Mouse (Mus musculus) hematopoietic multipotent progenitor cell, adult 10-12 weeks (in vitro differentiated cells): ENCODE data around the gene Olfr730. TPM values are rescaled to one million over a fixed set of nuclear protein-coding genes. Genes with fewer than 3 reads are reported as not detected.

Experiments used
- polyA plus RNA-seq: library from polyadenylated mRNA; stranded (reverse); fragments of >175 nt; gene quantifications from 2 replicates; pipeline ENCODE4 v1.2.3, GENCODE M21; 2012; ENCODE audit warnings: low replicate concordance

Gene Olfr730
- not detected in 2 replicates for polyA plus RNA-seq

DNA sequence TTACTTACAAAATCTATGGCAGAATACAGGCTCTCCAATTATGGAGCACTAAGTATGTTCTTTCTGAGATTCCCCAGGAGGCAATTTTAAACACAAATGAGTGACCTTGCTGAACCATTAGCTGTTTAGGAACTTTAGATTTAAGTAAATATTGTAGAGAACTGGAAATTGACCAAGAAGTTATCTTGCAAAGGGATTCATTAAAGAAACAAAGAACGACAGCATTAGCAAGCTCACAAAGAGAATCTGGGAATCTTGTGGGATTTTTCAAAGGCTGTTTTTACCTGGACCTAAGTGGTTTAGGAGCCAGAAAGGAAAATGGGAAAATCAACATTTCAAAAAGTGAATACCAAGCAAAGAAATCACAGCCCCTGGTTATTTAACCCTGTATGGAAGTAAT lies at the start of gene Olfr730:
Gene Olfr730, minus strand, starts transcription at position 101 of the 400 bp plus-strand sequence.

DNA sequence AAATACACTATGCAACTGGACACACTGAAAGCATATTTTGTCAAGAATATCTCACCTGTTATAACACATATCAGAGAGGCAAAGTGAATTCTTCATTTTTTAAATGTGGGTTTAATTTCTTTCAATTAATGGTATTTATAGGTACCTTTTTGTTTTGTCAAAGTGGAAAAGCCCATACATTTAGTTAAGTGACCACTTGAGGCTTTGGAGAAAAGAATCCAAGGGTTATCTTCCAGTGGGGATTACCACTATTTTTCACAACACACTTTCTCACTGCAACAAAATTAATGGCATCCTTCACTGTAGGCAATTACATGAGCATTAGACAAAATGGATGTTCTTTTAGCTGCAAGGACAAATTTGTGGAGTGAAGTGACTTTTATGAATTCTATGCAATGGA lies 35.2 kb downstream of the Olfr730 start, which contains the start of gene Olfr729:
Gene Olfr729, minus strand, starts transcription at position 101 of the 400 bp plus-strand sequence.

DNA sequence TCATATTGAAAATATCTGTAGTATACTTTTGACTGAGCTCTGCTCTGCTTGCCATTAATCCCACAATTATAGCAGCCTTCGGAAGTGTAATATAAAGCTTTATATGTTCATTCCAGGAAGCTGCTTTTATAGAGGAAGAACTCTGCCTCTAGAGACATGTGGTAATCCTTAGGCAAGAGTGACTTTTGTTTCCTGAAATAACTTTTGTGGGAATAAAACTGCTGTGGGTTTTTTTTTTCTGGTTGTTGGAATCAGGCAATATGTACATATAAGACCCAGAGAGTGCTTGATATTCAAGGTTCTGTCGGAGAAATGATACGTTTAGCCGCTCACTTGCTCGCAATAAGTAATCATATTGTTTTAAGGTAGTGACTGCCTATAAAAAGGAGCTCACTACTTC lies 45.4 kb downstream of the Olfr730 start, which contains the start of gene Olfr728:
Gene Olfr728, minus strand, starts transcription at position 101 of the 400 bp plus-strand sequence.

Other genes starting within 250 kb of the Olfr730 start
- not detected in 2 replicates for gene Olfr724, start 224.9 kb downstream of the Olfr730 start, polyA plus RNA-seq
- not detected in 2 replicates for gene Olfr725, start 147.8 kb downstream of the Olfr730 start, polyA plus RNA-seq
- not detected in 2 replicates for gene Olfr726, start 97.2 kb downstream of the Olfr730 start, polyA plus RNA-seq
- not detected in 2 replicates for gene Olfr727, start 65.0 kb downstream of the Olfr730 start, polyA plus RNA-seq
- not detected in 2 replicates for gene Olfr728, start 45.5 kb downstream of the Olfr730 start, polyA plus RNA-seq
- gene Olfr729, start 35.3 kb downstream of the Olfr730 start, polyA plus RNA-seq = not detected in 2 replicates
- gene Olfr731, start 53.7 kb upstream of the Olfr730 start, polyA plus RNA-seq = not detected in 2 replicates
- gene Olfr732, start 96.0 kb upstream of the Olfr730 start, polyA plus RNA-seq = not detected in 2 replicates
- gene Olfr733, start 113.3 kb upstream of the Olfr730 start, polyA plus RNA-seq = not detected in 2 replicates
- gene Olfr734, start 138.6 kb upstream of the Olfr730 start, polyA plus RNA-seq = 0.13 TPM in 1 of 2 replicates, not detected in the other
- gene Olfr735, start 160.7 kb upstream of the Olfr730 start, polyA plus RNA-seq = not detected in 2 replicates
- 0.39 and 0.90 TPM in 2 replicates for gene Tlr11, start 169.7 kb upstream of the Olfr730 start, polyA plus RNA-seq
- gene Olfr736, start 193.0 kb upstream of the Olfr730 start, polyA plus RNA-seq = not detected in 2 replicates
- not detected in 2 replicates for gene Olfr738, start 219.4 kb upstream of the Olfr730 start, polyA plus RNA-seq
- not detected in 2 replicates for gene Olfr739, start 230.4 kb upstream of the Olfr730 start, polyA plus RNA-seq